Mouse (Mus musculus) left cerebral cortex, adult 8-10 months (tissue): ENCODE measurements around the gene Kcnj14. TPM values are rescaled to one million over a fixed set of nuclear protein-coding genes. Genes with fewer than 3 reads are reported as not detected.

Experiments used
- DNase-seq, 2 experiments: peaks; one replicate each; pipeline ENCODE4 v3.0.0; 2022; ENCODE audit warnings: low spot score in 2 of 2
- total RNA-seq, 4 experiments: library from RNA; stranded (reverse); gene quantifications; 2 replicates each; pipeline ENCODE4 v1.2.4; 2022

Kcnj14 gene
- total RNA-seq, 4 experiments from 2014 or later = 1.9 to 2.5 (median 2.3) TPM

DNA sequence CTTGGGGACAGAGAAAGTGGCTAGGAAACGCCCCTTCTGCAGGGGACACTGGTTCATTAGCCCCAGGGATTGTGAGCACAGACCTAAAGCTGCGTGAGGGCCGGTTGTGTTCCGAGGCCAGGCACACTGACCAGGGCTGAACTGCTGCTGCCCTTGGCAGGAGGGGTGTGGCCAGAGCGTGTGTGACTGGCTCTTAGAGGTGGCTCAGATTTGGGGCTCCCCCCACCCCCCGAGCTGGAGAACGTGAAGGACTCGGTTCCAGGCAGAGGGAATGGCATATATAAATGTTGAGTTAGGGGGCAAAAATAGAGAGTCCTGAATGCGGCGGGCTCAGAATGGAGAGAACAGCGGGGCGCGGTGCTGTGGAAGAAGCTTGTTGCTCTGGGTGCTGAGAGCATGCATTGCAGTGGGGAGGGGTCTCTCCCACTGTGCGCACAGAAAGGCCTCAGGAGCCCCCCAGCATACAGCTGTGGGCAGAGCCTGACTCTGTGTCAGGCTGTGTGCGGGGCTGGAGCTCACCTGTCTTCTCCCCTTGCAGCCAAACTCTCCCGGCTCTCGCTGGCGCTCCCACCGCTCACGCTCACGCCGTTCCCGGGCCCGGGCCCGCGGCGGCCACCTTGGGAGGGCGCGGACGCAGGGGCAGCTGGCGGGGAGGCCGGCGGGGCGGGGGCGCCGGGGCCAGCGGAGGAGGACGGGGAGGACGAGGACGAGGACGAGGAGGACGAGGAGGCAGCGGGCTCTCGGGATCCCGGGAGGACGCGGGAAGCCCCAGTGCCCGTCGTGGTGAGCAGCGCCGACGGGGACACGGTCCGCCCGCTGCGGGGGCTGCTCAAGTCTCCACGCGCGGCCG lies 26.7 kb downstream of the Kcnj14 start:
- no peak for DNase-seq

DNA sequence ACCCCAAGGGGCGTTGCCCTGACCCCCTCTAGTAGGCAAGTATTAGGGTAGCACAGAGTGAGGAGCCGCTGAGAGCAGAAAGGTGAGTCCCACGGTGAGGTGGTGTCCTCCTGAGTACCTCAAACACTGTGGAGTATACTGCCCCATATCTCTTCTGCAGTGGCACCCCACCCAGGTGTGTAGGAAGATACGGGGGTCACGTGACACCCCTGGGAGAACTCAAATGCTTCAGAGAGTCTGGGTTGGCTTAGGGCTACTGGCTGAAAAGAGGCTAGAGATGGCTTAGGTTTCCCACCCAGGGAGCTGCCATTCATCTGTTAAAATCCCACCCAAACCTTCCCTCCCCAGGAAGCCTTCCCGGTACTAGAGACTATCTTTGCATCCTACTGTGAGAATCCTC lies 27.6 kb downstream of the Kcnj14 start:
- DNase-seq = no peak

DNA sequence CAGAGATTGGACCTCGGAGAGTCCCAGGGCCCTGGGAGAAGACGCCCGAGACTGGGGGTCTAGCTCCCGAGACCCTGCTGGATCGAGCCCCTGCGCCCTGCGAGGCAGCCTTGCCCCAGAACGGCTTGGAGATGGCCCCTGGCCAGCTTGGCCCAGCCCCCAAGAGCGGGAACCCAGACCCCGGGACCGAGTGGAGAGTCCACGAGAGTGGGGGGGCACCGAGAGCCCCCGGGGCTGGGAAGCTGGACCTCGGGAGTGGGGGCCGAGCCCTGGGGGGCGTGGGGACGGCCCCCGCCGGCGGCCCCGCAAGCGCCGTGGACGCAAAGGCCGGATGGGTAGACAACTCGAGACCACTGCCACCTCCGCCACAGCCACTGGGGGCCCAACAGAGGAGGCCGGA lies 29.6 kb downstream of the Kcnj14 start:
- DNase-seq = no peak

DNA sequence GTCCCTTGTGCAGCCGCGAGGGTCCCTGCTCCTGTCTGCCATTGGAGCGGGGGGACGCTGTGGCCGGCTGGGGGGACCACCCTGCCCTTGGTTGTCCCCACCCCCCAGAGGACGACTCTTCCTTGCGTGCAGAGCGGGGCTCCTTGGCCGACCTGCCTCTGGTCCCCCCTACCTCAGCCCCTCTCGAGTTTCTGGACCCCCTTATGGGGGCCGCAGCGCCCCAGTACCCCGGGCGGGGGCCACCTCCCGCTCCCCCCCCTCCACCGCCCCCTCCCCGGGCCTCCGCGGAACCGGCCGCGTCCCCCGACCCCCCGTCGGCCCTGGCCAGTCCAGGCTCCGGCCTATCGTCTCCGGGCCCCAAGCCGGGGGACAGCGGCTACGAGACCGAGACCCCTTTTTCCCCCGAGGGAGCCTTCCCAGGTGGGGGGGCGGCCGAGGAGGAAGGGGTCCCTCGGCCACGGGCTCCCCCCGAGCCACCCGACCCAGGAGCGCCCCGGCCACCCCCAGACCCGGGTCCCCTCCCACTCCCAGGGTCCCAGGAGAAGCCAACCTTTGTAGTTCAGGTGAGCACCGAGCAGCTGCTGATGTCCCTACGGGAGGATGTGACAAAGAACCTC lies 30.5 kb downstream of the Kcnj14 start:
- no peak for DNase-seq

DNA sequence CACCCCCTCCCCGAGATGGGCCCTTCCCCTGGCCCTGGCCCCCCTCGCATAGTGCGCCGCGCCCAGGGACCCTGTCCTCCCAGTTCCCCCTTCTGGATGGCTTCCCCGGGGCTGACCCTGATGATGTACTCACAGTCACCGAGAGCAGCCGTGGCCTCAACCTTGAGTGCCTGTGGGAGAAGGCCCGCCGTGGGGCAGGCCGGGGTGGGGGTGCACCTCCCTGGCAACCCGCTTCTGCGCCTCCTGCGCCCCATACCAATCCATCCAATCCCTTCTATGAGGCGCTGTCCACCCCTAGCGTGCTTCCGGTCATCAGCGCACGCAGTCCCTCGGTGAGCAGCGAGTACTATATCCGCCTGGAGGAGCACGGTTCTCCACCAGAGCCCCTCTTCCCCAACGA lies 31.3 kb downstream of the Kcnj14 start:
- DNase-seq = no peak

DNA sequence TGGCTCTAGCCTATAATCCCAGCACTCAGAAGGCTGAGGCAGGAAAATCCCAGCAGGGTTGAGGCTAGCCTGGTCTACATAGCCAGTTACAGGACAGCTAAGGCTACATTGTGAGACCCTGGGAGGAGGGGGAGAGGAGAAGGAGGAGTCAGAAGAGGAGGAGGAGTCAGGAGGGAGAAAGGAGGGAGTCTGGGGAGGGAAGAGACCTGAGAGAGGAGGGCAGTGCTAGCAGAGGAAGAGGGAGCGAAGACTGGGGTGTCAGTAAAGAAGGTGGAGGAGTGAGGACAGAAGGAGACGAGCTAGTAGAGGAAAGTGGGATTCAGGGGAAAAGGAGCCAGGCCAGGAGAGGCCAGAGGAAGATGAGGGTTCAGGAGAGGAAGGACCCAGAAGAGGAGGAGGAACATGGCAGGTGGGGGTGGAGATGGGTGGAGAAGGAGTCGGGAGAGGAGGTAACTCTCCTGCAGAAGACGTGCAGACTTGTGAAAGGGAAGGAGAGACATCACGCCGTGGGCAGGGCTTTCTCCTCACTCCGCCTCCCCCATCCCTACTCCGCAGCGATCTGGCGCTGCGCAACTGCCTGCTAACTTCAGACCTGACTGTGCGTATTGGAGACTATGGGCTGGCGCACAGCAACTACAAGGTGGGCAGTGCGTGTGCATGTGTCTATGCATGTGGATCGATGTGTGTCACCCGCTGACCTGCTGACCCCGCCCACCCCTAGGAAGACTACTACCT lies 32.7 kb downstream of the Kcnj14 start:
- no peak for DNase-seq

DNA sequence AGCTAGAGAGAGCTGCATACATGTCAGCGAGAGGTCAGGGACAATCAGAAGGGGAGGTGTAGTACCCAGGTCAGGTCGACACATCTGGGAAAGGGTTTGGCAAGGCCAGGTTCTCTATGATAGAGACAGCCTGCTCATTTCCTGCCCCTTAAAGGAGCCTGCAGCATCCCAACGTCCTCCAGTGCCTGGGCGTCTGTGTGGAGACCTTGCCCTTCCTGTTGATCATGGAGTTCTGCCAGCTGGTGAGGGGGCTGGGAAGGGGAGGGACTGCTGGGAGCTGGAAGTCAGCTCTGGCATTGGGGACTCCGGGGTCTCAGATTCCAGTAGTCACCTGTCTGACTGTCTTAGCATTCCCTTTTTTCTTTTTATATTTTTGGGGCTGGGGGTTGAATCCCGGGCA lies 33.9 kb downstream of the Kcnj14 start:
- no peak for DNase-seq

DNA sequence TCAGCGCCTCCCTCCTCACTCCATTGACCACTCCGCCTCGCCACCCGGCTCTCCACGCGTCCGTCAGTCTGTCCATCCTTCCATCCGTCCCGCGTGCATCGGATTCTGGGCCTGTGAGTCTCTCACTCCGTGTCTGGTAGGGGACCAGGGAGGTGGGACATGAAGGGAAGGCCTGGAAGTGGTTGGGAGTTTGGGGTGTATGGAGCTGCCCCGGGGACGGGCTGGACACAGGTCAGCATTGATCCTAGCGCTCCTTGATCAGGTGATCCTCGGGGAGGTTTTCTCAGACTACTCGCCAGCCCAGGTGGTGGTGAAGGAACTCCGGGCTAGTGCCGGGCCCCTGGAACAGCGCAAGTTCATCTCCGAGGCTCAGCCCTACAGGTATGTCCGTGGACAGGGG lies 36.9 kb downstream of the Kcnj14 start:
- no peak for DNase-seq

DNA sequence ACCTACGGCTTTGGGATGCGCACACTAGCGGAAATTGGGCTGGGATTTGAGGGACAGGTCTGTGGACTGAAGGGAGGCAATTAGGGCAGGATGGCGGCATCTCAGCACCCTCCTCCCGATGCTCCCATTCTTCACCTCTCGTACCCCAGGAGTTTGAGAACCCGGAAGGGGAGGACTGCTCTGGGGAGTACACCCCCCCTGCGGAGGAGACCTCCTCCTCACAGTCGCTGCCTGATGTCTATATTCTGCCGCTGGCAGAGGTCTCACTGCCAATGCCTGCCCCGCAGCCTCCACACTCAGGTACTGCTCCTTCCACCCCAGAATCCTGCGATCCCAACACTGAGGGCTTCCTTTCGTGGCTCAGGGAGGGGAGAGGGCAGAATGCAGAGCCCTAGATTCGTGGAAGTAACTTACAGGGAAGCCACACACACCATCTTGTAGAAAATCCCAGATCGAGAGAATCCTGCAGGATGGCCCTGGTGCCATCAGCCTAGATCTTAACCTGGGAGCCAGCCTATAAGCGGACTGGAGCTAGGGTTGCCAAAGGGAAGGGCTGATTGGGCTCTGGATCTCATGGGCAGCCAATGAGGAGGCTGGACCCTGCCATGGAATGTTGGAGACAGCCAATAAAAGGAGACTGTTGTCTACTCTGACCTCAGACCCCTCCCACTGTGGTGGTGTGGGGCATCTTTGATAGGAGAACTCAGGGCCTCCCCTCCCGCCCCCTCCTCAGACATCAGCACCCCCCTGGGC lies 37.7 kb downstream of the Kcnj14 start:
- DNase-seq = peak in 1 of 2 experiments; percentile 78

DNA sequence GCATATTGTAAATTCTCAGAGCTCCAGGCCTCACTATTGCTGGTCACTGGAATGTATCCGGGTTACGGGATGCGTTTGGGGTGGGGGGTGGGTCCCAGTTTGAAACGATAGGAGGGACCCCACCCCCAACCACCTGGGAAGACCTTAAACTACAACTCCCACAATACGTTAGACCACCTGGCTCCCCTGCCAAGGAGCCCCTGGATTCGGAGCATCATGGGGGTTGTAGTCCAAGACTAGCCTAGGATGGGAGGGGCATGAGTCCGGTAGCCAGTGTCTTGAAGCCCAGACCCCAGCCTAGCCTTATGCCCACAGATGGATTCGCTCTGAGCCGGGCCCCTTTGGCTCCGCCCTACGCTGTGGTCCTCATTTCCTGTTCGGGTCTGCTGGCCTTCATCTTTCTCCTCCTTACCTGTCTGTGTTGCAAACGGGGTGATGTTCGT lies 38.4 kb downstream of the Kcnj14 start:
- DNase-seq = peak in 1 of 2 experiments; percentile 48

DNA sequence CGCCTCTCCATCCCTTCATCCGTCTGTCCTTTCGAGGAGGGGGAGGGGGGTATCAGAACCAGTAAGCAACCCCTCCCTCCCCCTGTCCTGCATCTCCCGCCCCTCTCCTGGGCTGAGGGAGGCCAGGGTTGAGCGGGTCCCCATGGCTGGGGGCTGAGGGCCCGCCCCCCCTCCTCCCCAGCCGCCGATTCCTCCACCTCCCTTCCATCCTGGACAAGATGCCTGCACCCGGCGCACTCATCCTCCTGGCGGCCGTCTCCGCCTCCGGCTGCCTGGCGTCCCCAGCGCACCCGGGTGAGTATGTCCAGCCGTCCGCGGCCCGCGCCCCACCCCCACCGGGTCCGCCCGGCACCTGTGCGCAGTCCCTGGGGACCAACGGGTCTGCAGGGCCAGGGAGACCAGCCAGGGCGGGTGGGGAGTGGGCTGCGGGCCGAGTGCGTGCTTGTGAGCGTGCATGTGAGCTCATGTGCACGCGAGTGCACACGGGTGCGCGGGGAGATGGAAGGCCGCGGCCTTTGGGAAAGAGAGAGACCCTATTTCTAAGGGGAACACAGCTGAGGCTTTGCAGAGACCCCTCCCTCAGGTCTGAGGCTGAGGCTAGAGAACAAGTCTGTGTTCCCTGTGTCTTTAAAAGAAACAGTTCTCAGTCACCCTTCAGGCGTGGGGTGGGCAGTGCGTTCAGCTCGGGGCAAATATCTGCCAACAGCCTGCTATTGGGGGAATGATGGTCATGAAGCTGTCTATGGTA lies 39.0 kb downstream of the Kcnj14 start:
- peak in 1 of 2 experiments; percentile 56 for DNase-seq

DNA sequence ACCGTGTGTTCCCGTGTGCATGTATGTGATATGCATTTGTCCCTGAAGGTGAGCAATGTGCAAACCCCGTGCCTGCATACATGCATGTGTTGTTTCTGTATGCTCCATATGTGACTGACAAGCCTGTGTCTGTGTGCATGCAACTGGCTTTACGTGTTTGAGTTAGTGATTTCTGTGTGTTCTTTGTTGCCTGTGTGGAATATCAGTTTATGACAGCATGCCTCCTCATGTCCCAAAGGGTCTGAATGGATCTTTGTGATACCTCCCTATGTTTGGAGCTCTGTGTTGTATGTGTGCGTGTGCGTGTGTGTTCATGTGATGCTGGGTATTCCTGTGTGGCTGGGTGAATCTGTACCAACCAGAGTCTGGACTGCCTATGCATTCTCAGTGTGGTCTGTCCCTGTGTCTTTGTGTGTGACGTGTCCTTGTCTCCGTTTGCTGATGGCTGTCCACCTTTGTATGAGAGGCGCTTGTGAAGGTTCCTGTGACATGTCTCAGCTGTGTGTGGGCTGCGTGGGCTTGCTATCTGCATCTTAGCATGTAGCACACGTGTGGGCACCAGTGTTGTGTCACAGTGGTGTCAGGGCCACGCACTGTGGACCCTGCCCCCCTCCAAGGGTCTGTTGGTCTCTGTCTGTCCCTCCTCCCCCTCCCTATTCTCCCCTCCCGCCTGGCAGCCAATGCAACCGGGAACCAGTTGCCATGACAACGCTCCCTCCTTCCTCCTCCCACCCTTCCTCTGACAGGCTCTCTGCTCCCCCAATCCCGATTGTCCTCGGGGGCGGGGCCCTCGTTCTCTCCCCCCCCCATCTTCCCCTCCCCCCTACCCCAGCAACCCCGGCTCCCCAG lies 39.8 kb downstream of the Kcnj14 start, which contains the start of gene Sult2b1:
Gene Sult2b1 (minus strand): TSS at position 146 of the 849 bp plus-strand sequence.
- DNase-seq = peak; percentile 65 to 94

DNA sequence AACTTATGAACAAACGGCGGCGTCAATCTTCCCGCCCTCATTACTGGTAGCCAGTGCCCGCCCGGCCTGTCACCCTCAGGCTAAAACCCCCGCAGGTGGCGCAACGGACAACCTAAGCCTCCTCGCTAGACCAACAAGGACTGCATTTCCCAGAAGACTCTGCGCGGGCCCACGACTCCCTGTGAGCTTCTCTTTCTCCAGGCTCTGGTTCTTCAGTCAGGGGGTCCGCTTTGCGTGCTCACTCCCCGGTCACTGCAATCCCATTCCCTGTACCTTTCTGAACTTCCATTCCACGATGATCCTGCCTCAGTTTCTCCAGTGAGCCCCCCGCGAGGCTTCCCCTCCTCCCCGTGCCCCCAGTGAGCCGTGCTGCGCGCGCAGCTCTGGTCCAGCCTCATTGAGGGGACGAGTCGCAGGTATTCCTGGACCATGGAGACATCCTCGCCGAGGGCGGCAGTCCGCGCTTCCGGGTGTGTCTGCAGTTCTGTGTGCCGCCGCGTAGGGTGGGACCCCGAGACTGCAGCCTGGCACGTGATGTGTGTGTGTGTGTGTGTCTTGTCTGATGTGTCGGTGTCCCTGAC lies 41.0 kb downstream of the Kcnj14 start, which contains the start of gene Lmtk3:
Gene Lmtk3 (plus strand): TSS at position 228 of the 581 bp plus-strand sequence.
- peak; percentile 73 to 88 for DNase-seq

DNA sequence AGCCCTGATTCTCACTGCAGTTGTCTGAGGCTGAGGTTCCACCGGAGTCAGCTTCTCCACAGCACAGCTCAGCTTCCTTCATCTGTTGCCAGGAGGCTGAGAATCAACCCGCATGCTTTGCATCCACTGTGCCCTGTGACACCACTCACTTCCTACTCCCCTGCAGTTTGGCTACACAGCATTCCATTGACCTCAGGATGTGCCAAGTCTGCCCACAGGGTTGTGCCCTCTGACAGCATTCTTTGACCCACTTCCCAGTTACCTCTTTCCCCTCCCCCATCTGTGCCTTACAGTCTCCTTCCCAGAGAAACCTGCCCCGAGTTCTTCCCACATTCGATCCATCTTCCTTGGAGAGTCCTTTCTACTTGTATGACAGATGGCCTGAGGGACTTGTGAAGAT lies 42.3 kb downstream of the Kcnj14 start:
- no peak for DNase-seq

DNA sequence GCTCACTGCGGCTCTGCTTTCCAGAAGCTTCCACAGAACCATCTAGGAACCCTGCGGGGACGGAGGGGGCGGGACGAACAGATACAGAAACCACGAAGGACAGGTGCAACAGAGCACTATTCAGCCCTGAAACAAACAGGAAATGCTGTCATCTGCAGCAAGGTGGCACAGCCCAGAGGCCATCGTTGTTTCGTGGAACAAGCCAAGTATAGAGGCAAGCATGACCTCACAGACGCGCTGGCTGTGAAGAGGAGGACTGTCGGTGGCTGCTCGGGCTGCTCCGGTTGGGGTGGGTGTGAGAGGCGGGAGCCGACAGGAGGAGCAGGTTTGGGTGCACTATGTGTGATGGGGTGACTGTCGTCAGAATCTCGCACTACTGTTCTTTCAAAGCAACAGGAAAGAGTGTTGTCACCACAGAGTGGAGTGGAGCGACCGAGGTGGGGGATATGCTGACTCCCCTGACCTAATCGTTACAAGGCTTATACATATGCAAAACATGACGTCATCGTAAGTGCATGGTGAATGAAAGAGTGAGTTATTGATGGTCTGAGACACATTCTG lies 45.4 kb downstream of the Kcnj14 start:
- DNase-seq = no peak

DNA sequence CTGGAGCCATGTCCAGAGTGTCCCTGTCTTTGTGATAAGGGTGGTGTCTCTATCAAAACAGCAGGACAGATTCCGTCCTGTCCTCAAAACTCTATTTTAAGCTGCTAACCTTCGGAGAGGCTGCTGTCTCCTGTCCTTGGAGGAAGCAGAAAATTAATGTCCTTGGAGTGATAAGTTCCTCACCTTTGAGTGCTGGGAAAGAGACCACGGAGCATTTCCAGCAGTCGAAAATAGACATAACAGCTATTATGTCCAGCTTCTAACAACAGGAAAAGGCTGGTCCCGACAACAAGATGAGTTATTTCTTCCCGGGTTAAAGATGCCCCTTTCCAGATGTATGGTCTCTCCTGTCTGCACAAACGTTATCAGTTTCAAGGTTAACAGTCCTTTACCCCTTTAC lies 49.3 kb downstream of the Kcnj14 start:
- DNase-seq = no peak

DNA sequence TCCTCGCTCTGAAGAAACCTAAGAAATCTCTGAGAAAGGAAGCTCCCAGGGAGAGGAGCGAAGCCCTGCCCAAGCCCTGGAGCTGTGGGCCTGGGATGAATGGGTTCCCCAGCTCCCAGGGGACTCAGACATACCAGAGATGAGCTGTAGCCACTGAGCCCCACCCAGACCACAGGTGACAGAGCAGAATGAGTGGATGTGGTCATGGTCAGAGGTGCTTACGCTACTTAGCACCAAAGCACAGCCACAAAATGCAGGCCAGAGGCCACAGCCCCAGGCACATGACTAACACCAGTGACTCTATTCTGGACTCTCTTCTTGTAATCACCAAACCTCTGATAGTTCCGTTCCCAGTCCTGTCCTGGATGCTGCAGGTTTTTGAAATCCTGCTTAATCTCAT lies 53.5 kb downstream of the Kcnj14 start:
- DNase-seq = no peak

DNA sequence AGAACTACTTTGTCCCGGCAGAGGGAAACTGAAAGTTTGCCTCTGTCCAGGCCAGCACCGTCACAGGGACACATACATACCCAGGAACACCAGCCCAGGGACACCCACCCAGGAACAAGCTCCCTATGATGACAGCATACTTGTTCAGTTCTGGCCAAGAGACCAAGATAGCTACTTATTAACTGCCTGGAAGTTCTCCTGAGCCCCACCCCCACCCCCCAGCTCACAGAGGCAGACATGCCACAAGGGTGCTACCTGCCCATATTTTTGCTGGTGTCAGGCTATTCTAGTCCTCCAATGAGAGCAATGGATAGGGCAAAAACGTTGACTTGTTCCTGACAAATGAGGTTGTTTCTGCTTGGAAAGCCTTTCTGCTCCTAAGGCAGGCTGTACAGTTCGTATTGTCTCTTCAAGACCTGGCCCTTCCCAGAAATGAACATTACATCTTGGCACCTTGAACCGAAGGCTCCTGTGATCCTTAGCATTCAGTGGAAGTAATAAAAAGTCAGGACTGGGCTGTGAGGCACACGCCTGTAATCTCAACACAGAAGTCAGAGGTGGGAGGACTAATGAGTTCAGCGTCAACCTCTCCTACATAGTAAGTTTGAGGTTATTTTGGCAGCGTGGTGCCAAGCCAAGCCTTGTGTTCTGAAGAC lies 54.0 kb downstream of the Kcnj14 start:
- no peak for DNase-seq
